Comparison of ENCODE assay signal across 10 mouse cellular contexts in genomic region chr2:30710895-30711294, GRCm38 (mm10).
DNase-seq lines count a peak whose midpoint lies in the region; ATAC-seq and TF ChIP-seq lines count a peak whose summit lies in the region.
"Had no signal": no experiment of that assay in that cellular context is flagged by ENCODE, and none has a peak within 500 bp of the region (broad histone marks: within the 10 kb centered on the region; RNA-seq: fewer than 3 reads in every experiment).

No protein-coding gene starts in this region.

- no peak for ATAC-seq in intestine, embryonic 14.5 days (replicated peaks; ENCODE audit: low FRiP score, low TSS enrichment, low read depth)
- no peak for ATAC-seq in intestine, embryonic 16.5 days
- no peak for ATAC-seq in forebrain, embryonic 14.5 days
- no peak for ATAC-seq in midbrain, embryonic 11.5 days (ENCODE audit: low FRiP score)

- no peaks in the 10 kb centered on the region for H3K27me3 ChIP-seq in intestine, embryonic 14.5 days (replicated peaks; ENCODE audit: control insufficient read depth, insufficient read depth, low read length)
- H3K27me3 ChIP-seq in intestine, embryonic 16.5 days (replicated peaks; ENCODE audit: control insufficient read depth, insufficient read depth, low read length) = no peaks in the 10 kb centered on the region
- no peaks in the 10 kb centered on the region for H3K27me3 ChIP-seq in forebrain, embryonic 14.5 days (replicated peaks; ENCODE audit: control insufficient read depth, insufficient read depth, low read length)
- H3K27me3 ChIP-seq in midbrain, embryonic 11.5 days (ENCODE audit: control insufficient read depth, insufficient read depth, low read length) = no peaks in the 10 kb centered on the region
- no peaks in the 10 kb centered on the region for H3K27me3 ChIP-seq in thymus, adult 2 months (ENCODE audit: control insufficient read depth, insufficient read depth, low read length)

- H3K36me3 ChIP-seq in intestine, embryonic 14.5 days (ENCODE audit: control insufficient read depth, insufficient read depth, low read length) = no peaks in the 10 kb centered on the region
- no peaks in the 10 kb centered on the region for H3K36me3 ChIP-seq in intestine, embryonic 16.5 days (ENCODE audit: control insufficient read depth, insufficient read depth, low read length)
- H3K36me3 ChIP-seq in forebrain, embryonic 14.5 days (ENCODE audit: control insufficient read depth, insufficient read depth, low read length) = no peaks in the 10 kb centered on the region
- no peaks in the 10 kb centered on the region for H3K36me3 ChIP-seq in midbrain, embryonic 11.5 days (ENCODE audit: control insufficient read depth, insufficient read depth, low read length)
- H3K36me3 ChIP-seq in thymus, adult 2 months (ENCODE audit: control insufficient read depth, insufficient read depth, low read length) = no peaks in the 10 kb centered on the region

- 96% methylated on average over 7 of the region's 7 CpGs for WGBS in intestine, embryonic 14.5 days
- 96% methylated on average over 7 of the region's 7 CpGs for WGBS in intestine, embryonic 16.5 days
- WGBS in forebrain, embryonic 14.5 days = 94% methylated on average over 7 of the region's 7 CpGs
- WGBS in midbrain, embryonic 11.5 days = 96% methylated on average over 7 of the region's 7 CpGs
- 97% methylated on average over 7 of the region's 7 CpGs for WGBS in thymus, adult 2 months

- no peaks in the 10 kb centered on the region for H3K9me3 ChIP-seq in intestine, embryonic 14.5 days (ENCODE audit: control insufficient read depth, low read length)
- H3K9me3 ChIP-seq in intestine, embryonic 16.5 days (ENCODE audit: control insufficient read depth, low read length) = no peaks in the 10 kb centered on the region
- H3K9me3 ChIP-seq in forebrain, embryonic 14.5 days (replicated peaks; ENCODE audit: control insufficient read depth, low read length) = no peaks in the 10 kb centered on the region
- no peaks in the 10 kb centered on the region for H3K9me3 ChIP-seq in midbrain, embryonic 11.5 days (ENCODE audit: control insufficient read depth, low read length)

- H3K27ac ChIP-seq in intestine, embryonic 14.5 days (ENCODE audit: low read depth) = 0 out of 2 replicates have a peak overlapping the region, but pooled peaks have one; percentile 89
- H3K27ac ChIP-seq in intestine, embryonic 16.5 days (ENCODE audit: low read length) = no peak overlapping the region
- peak overlapping the region; percentile 57; the same call in 1 of the 2 replicates for H3K27ac ChIP-seq in brown adipose tissue, adult 24 weeks (replicated peaks; ENCODE audit: low read depth, low read length)
- H3K27ac ChIP-seq in forebrain, embryonic 14.5 days (ENCODE audit: low read depth, low read length) = peak overlapping the region; percentile 97
- H3K27ac ChIP-seq in midbrain, embryonic 11.5 days (ENCODE audit: low read depth, low read length) = peak overlapping the region; percentile 95
- H3K27ac ChIP-seq in thymus, adult 2 months (ENCODE audit: control insufficient read depth, insufficient read depth, low read length) = no peak overlapping the region

- H3K4me1 ChIP-seq in intestine, embryonic 14.5 days (replicated peaks; ENCODE audit: control insufficient read depth, insufficient read depth, low read length) = peaks cover 45% of the 10 kb centered on the region
- peaks cover 52% of the 10 kb centered on the region for H3K4me1 ChIP-seq in intestine, embryonic 16.5 days (ENCODE audit: control insufficient read depth, insufficient read depth, low read length)
- peaks cover 23% of the 10 kb centered on the region for H3K4me1 ChIP-seq in brown adipose tissue, adult 24 weeks (ENCODE audit: control insufficient read depth, insufficient read depth, insufficient read length, low read length)
- peaks cover 55% of the 10 kb centered on the region for H3K4me1 ChIP-seq in forebrain, embryonic 14.5 days (ENCODE audit: control insufficient read depth, insufficient read depth, low read length)
- peaks cover 60% of the 10 kb centered on the region for H3K4me1 ChIP-seq in midbrain, embryonic 11.5 days (ENCODE audit: control insufficient read depth, insufficient read depth, low read length)
- peaks cover 32% of the 10 kb centered on the region for H3K4me1 ChIP-seq in thymus, adult 2 months (replicated peaks; ENCODE audit: control insufficient read depth, insufficient read depth, low read length)

- no peak overlapping the region for H3K4me2 ChIP-seq in intestine, embryonic 14.5 days (ENCODE audit: low read length)
- no peak overlapping the region for H3K4me2 ChIP-seq in intestine, embryonic 16.5 days (ENCODE audit: low read depth, low read length)
- 0 out of 2 replicates have a peak overlapping the region, but pooled peaks have one; percentile 74 for H3K4me2 ChIP-seq in forebrain, embryonic 14.5 days (ENCODE audit: low read length)
- H3K4me2 ChIP-seq in midbrain, embryonic 11.5 days = peak overlapping the region; percentile 75; the same call in 1 of the 2 replicates

- TF ChIP-seq POLR2A in thymus, adult 2 months (IDR thresholded peaks at IDR 0.05; ENCODE audit: control insufficient read depth, extremely low read depth, insufficient read depth, low read length, poor library complexity) = no peak

- H3K9ac ChIP-seq in intestine, embryonic 14.5 days (ENCODE audit: low read length) = no peak overlapping the region
- H3K9ac ChIP-seq in intestine, embryonic 16.5 days (ENCODE audit: low read depth, low read length) = no peak overlapping the region
- peak overlapping the region; percentile 78 for H3K9ac ChIP-seq in forebrain, embryonic 14.5 days (ENCODE audit: low read length)
- H3K9ac ChIP-seq in midbrain, embryonic 11.5 days (ENCODE audit: low read length) = no peak overlapping the region

- DNase-seq in intestine, embryonic 14.5 days (ENCODE audit: low spot score) = peak; percentile 51
- no peak for DNase-seq in forebrain, embryonic 14.5 days (ENCODE audit: low spot score)
- DNase-seq in midbrain, embryonic 11.5 days (ENCODE audit: low spot score, missing footprints) = no peak
- DNase-seq in thymus, adult 2 months = no peak
- DNase-seq in adrenal gland, postnatal 25 days = no peak
- no peak for DNase-seq in adrenal gland, postnatal 14 days
- DNase-seq: lung, adult 18-20 months; right cerebral cortex, postnatal 25 days had no signal

- no peak overlapping the region for H3K4me3 ChIP-seq in intestine, embryonic 14.5 days (ENCODE audit: low read depth, low read length)
- H3K4me3 ChIP-seq in intestine, embryonic 16.5 days (ENCODE audit: low read length) = no peak overlapping the region
- no peak overlapping the region for H3K4me3 ChIP-seq in brown adipose tissue, adult 24 weeks (ENCODE audit: insufficient read depth, low read depth, low read length)
- H3K4me3 ChIP-seq in forebrain, embryonic 14.5 days (ENCODE audit: low read depth, low read length) = no peak overlapping the region
- H3K4me3 ChIP-seq in midbrain, embryonic 11.5 days (ENCODE audit: low read depth, low read length) = no peak overlapping the region
- no peak overlapping the region for H3K4me3 ChIP-seq in thymus, adult 2 months (ENCODE audit: control insufficient read depth, insufficient read depth, low read length)

- TF ChIP-seq CTCF in thymus, adult 2 months (IDR thresholded peaks at IDR 0.05; ENCODE audit: borderline replicate concordance, control insufficient read depth, extremely low read depth, insufficient read depth, low read length, poor library complexity) = no peak

Comparison
In these comparisons a context has a peak if more than half of its experiments do, and no peak if none do; other contexts are left out.
1. H3K27ac ChIP-seq: peak in intestine, embryonic 14.5 days (single experiment), brown adipose tissue, adult 24 weeks (single experiment), forebrain, embryonic 14.5 days (single experiment) and midbrain, embryonic 11.5 days (single experiment); none in intestine, embryonic 16.5 days (single experiment) and thymus, adult 2 months (single experiment).
2. H3K4me2 ChIP-seq: peak in forebrain, embryonic 14.5 days (single experiment) and midbrain, embryonic 11.5 days (single experiment); none in intestine, embryonic 14.5 days (single experiment) and intestine, embryonic 16.5 days (single experiment).